Mouse (Mus musculus): ENCODE results near the gene Slc9a9.
"Not testable (repeated sequence)": the region's sequence is repeated elsewhere in the genome, so short reads cannot be mapped to it uniquely, and the experiment has no call there.

Gene Slc9a9

GRCm38 (mm10) chr9:94669791-94670577 lies at the start of gene Slc9a9:
Gene Slc9a9, plus strand, starts transcription at chr9:94669909.
- in situ Hi-C loops (cut with MseI, MboI) = no loop called here

DNA sequence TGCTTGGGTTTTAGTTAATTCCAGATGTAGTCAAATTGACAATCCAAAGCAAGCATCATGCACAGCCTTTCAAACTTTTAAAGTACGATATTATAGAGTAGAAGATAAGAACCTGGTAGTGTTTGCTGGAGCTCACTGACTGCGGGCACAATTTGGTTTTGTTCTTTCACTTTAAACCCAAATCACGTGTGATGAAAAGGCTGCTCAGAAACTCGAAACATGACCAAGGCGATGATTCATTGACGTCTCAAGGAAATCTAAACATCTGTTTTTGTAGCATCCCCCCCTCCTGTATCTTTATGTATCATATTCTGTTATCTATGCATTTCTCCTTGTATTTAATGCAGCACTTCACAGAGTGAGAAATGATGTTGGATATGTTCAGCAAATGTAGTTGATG lies 49.4 kb upstream of the Slc9a9 start:
- in situ Hi-C loops (cut with MseI, MboI) = no loop called here

- in situ Hi-C loops (cut with MseI, MboI) = no loop called here
Observed at GRCm38 (mm10) chr9:94620846-94621245, 48.9 kb upstream of the Slc9a9 start.

GRCm38 (mm10) chr9:94621902-94622301 lies 47.8 kb upstream of the Slc9a9 start:
- in situ Hi-C loops (cut with MseI, MboI) = no loop called here

DNA sequence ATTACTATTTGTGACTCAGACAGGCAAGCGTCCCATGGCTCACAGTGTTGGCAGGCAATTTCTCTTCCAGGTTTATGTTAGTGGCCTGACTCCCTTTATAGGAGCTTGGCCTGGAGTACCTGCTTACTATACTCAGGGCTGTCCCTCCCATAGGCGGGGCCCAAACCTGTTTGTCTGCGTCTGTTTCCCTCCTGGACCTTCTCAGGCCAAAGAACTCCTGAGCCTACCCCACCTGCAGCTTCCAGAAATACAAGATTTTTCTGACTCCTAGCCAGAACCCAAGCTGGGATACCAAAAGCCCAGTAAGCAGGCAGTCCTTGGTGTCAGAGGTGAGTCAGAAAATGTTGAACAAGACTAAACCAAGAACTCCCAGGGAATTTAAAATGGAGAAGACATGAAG lies 43.0 kb upstream of the Slc9a9 start:
- in situ Hi-C loops (cut with MseI, MboI) = no loop called here

- in situ Hi-C loops (cut with MseI, MboI) = no loop called here
Observed at GRCm38 (mm10) chr9:94628948-94629347, 40.8 kb upstream of the Slc9a9 start.

- in situ Hi-C loops (cut with MseI, MboI) = not testable (repeated sequence)
Observed at GRCm38 (mm10) chr9:94634275-94634674, 35.4 kb upstream of the Slc9a9 start.

- in situ Hi-C loops (cut with MseI, MboI) = no loop called here
Observed at GRCm38 (mm10) chr9:94645631-94646030, 24.1 kb upstream of the Slc9a9 start.

DNA sequence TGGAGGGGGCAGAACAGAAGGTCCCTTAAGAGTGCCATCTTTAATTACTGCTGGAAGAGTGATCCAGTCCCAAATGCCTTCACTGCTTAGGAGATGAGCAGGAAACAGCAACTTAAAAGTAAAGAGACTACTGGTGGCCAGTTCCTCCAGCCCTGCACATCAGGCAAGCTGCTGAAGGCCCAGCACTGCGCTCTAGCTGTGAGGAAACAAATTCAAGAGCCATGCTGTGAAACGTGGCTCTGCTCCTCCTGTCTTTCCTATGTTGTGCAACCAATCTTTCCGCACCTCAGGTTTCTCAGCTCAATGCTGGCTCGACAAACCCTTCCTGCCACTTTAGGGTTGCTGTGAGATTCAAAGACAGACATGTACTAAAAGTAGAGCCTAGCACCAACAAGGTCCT lies 22.3 kb upstream of the Slc9a9 start:
- in situ Hi-C loops (cut with MseI, MboI) = no loop called here

DNA sequence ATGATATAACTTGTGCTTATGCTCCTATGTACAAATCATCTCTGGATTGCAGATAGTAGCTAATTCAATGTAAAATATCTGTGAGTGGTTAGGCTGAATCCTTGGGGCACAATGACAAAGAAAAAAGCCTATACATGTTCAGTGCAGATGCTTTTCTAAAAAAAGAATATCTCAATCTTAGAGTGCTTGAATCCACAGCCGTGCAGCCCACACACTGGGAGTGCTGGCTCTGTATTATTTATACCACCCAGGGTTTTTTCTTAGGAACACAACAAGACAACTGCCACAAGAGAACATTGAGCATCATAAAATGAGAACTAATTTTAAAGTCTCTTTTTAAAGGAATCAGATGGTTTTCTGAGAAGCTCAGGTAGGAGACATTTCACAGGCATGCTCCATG lies 19.7 kb upstream of the Slc9a9 start:
- in situ Hi-C loops (cut with MseI, MboI) = no loop called here

DNA sequence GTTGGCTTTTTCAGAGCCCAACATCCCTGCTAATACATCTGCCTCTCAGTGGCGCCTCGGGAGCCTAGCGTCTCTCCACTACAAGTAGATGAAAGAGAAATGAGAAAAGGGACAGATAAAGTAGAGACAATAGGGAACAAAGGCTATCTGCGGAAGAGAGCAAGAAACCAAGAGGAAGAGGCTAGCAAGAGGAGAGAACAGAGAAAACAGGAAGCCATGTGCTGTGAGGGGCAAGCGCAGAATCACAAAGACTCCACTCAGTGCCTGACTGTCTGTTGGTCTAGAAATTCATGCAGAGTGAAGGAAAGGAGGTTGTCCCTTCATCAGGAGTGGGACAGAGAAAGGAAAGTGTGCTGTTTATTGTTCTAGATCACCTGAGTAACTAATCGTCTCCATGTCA lies 16.5 kb upstream of the Slc9a9 start:
- in situ Hi-C loops (cut with MseI, MboI) = no loop called here

- in situ Hi-C loops (cut with MseI, MboI) = no loop called here
Observed at GRCm38 (mm10) chr9:94653827-94654226, 15.9 kb upstream of the Slc9a9 start.

- in situ Hi-C loops (cut with MseI, MboI) = no loop called here
Observed at GRCm38 (mm10) chr9:94656265-94656664, 13.4 kb upstream of the Slc9a9 start.

DNA sequence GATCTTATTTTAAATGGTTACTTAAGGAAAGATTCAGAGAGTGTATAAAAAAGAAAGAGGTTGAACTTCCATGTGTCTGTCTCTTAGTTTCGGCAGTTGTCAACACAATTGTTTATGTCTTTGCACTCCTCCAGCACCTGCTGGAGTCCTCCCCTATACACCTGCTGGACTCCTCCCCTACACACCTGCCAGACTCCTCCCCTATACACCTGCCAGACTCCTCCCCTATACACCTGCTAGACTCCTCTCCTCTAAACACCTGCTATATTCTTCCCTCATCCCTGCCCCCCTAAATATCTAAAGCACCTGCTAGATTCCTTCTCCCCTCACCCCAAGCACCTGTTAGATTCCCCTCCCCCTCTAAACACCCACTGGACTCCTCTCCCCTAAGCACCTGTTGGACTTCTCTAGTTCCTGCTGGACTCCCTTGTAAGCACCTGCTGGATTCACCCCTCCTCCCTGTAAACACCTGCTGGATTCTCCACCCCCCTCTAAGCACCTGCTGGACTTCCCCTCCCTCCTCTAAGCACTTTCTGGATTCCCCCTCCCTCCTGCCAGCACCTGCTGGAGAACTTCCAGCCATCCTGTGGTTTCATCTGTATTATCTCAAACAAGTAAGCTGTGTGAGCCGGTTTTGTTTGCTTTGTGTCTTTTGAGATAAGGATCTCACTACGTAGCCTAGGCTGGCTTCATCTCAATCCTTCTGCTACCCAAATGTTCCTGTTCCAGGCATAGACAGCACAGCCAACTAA lies 10.1 kb upstream of the Slc9a9 start:
- in situ Hi-C loops (cut with MseI, MboI) = no loop called here

GRCm38 (mm10) chr9:94661768-94662167 lies 7.9 kb upstream of the Slc9a9 start:
- in situ Hi-C loops (cut with MseI, MboI) = no loop called here

DNA sequence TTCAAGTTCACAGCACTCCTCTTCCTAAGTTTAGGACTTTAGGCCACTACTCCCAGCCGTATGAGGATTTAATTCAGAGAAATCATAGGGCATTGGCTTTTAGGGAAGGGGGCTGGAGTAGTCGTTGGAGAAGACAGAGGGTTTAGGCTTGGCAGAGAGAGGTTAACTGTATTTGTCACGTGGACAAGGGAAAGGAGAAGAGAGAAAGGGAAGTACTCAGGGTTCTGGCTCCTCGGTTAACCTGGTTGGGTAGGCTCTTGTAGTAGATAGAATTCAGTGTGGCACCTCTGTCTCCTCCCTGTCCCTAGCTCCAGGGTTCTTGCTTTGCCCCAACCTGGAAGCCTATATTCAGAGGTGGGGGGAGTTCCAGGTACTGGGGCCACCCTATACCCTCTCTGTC lies 4.5 kb upstream of the Slc9a9 start:
- in situ Hi-C loops (cut with MseI, MboI) = no loop called here

DNA sequence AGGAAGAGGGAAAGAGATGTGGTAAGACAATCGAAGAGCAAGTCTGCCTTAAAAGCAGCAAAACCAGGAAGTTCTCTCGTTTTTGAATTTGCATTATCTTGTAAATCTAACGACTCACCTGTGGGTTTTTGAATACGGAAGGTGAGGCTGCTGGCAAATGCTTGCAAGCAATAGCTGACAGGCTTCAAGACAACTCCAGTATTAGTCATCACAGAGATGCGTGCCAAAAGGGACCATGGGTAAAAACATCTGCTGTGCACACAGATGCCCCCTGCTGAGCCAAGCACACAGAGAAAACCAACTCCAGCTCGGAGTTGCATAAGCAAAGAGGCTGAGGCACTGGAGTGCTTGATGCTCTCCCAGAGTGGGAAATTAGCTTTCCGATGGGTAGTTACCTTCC lies 1.1 kb upstream of the Slc9a9 start:
- in situ Hi-C loops (cut with MseI, MboI) = no loop called here

DNA sequence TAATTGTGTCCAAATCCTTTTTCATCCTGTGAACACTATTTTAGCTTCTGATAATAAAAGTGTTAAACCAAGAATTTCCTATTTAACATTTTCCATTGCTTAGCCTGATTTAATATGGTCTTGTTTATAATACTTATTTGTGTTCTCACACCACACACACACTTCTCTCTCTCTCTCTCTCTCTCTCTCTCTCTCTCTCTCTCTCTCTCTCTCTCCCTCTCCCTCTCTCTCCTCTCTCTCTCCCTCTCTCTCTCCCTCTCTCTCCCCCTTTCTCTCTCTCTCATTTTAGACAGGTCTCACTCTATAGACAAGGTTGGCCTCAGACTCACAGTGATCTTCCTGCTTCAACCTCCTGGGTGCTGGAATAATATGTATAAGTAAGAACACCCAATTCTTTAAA lies 995 bp downstream of the Slc9a9 start:
- in situ Hi-C loops (cut with MseI, MboI) = no loop called here

DNA sequence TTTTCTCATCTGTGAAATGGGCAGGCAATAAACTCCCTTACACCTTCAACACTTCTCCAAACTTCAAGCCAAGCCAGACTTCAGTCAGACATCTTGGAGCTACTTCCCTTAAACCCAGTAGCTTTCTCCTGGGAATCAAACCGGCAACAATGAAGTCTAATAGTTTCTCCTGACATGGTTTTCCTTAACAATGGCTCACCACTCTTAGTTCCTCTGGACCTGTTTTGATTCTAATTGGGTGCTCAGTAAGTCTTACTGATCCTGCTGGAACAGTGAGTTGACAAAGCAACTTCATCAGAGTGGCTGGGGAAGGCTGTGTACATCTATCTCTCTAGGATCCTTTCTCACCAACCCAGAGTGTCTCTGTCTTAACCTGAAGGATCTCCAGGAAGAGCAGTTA lies 5.0 kb downstream of the Slc9a9 start:
- in situ Hi-C loops (cut with MseI, MboI) = no loop called here

DNA sequence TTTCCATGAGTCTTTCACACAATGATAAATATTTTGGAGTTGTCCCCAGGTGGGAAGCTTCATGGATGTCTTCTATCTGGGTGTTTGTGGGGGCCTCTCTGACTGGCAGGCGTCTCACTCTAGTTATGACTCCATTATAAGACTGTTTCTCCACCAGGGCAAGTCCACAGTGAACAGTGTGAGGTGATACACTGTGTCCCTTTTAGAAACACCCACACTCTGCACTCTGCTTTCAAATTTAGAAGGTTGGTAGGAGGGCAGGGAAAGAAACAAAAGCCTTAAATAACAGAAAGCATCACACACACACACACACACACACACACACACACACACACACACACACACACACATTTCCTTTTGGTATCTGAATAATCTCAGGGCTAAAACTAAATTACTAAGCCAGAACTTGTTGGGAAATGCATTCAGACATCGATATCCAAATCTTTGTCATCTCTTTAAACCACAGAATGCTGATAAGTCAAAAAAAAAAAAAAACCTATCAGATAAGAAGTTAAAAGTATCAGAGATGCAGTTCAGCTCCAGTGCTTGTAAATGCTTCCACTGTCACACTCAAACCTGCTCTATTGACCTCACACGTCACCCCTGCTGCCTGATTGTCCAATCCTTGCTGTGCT lies 8.4 kb downstream of the Slc9a9 start:
- in situ Hi-C loops (cut with MseI, MboI) = no loop called here

DNA sequence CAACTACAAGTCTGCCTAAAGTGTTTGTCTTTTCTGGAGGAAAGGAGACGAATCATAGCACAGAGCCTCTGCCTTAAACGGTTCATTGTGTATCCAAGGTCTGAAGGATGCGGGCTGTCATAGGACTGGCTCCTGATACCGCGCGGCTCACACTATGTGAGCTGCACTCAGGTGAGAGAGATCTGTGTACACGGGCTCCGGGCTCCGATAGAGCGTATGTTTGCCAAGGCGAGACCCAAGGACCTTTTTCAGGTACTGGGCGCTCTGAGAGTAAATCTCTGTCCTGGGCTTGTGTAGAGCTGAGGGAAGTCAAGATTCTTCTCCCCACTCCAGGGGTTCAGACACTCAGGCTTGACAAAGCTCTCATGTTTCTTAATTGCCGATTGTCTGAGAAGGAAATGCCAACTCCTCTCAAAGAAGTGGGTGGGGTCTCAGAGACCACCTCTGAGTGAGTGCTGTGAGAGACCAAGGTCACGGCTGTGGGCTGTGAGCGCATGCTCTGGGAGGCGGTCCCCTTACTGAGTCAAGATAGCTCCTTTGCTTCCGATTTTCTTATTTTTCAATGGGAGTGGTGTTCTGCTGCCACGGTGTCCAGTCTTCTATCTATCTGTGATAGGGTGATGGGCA lies 10.9 kb downstream of the Slc9a9 start:
- in situ Hi-C loops (cut with MseI, MboI) = no loop called here

DNA sequence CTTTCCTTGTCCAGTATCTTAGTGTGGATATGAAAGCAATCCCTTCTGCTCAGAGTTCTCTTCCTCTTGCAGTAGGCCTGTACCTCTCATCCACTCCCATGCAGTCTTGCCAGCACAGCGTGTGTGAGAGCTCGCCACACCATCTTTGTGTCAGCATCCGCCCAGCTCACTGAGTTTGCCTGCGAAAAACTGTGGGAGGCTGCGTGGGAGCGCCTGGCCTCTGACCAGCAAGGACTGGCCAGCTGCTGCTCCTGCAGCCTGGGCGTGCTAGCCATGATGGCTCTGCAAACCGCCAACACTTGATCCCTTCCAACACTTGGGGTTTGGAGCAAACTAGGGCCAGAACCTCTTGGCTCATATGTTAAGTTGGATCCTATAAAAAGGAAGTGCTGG lies 11.4 kb downstream of the Slc9a9 start:
- in situ Hi-C loops (cut with MseI, MboI) = no loop called here

All from mouse trophoblast stem cell (cell line).